Mouse (Mus musculus): ENCODE data around the gene Eif4ebp2.

- TF ChIP-seq POLR2A (IDR thresholded peaks at IDR 0.05; ENCODE audit: insufficient read length, low read depth) (no peak), SRF (IDR thresholded peaks at IDR 0.05; ENCODE audit: control insufficient read depth, insufficient read length, low read depth) (no peak), MAX (IDR thresholded peaks at IDR 0.05; ENCODE audit: low read depth) (no peak), POLR2AphosphoS2 (IDR thresholded peaks at IDR 0.05; ENCODE audit: insufficient read length, low read depth) (no peak)
Observed at GRCm38 (mm10) chr10:61415240-61415639, 37.2 kb downstream of the Eif4ebp2 start.
